Mouse (Mus musculus) erythroblast, embryonic 14.5 days (primary cell): ENCODE measurements around the gene Mettl3. TPM values are rescaled to one million over a fixed set of nuclear protein-coding genes. Genes with fewer than 3 reads are reported as not detected.
"Not testable (repeated sequence)": the region's sequence is repeated elsewhere in the genome, so short reads cannot be mapped to it uniquely, and the experiment has no call there.

Experiments used
- H3K27me3 ChIP-seq: 2 replicates; pipeline ENCODE4 v1.6.1; 2012; ENCODE audit warnings: inconsistent platforms; ENCODE audit not compliant: control insufficient read depth
- H3K36me3 ChIP-seq: 2 replicates; pipeline ENCODE4 v1.6.1; 2012; ENCODE audit warnings: mild to moderate bottlenecking, inconsistent platforms; ENCODE audit not compliant: control insufficient read depth
- H3K4me1 ChIP-seq: 2 replicates; pipeline ENCODE4 v1.6.1; 2012; ENCODE audit warnings: inconsistent platforms; ENCODE audit not compliant: control insufficient read depth
- H3K4me3 ChIP-seq: replicated peaks from 2 replicates; pipeline ENCODE3; 2012; ENCODE audit warnings: moderate library complexity, mild to moderate bottlenecking, inconsistent platforms
- H3K9me3 ChIP-seq: 2 replicates; pipeline ENCODE4 v1.6.1; 2012; ENCODE audit warnings: low read length, inconsistent platforms, mixed read lengths; ENCODE audit not compliant: control insufficient read depth
- GATA1 ChIP-seq: IDR thresholded peaks from 2 replicates; pipeline ENCODE4 v1.6.1; 2012; ENCODE audit warnings: low read length, inconsistent platforms, mixed read lengths
- TAL1 ChIP-seq: IDR thresholded peaks from 3 replicates; pipeline ENCODE4 v1.6.1; 2012; ENCODE audit warnings: low read length, inconsistent platforms, mixed read lengths
- polyA plus RNA-seq: library from polyadenylated mRNA; stranded (reverse); fragments of >175 nt; gene quantifications from 2 replicates; pipeline ENCODE4 v1.2.3, GENCODE M21; 2012

The Mettl3 gene
- polyA plus RNA-seq, 1 experiment, result 1.2 TPM

DNA sequence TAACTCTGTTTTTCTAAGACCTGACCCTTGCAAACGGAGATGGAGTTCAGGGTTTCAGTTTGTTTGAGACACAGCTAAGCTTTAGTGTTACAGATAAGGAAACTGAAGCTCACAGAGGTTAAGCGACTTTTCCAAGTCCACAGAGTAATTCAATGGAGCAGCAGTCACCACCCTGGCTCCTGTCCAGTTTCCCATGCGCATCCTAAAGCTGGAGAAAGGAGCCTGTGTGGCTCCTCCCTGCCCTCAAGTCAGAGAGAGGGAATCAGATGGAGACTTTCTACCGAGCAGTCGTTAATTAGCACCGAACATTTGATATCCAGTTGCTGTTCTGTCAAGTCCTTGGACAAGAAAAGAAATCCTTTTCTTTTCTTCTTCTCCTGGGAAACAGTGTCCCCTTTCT is 14.4 kb upstream of the Mettl3 start:
- TF ChIP-seq TAL1 (no peak), GATA1 (no peak)
- Histone ChIP-seq H3K36me3 (no peaks in the 10 kb centered on the region), H3K27me3 (peaks cover 61% of the 10 kb centered on the region), H3K4me3 (no peak overlapping the region), H3K9me3 (no peaks in the 10 kb centered on the region), H3K4me1 (peaks cover 11% of the 10 kb centered on the region)

DNA sequence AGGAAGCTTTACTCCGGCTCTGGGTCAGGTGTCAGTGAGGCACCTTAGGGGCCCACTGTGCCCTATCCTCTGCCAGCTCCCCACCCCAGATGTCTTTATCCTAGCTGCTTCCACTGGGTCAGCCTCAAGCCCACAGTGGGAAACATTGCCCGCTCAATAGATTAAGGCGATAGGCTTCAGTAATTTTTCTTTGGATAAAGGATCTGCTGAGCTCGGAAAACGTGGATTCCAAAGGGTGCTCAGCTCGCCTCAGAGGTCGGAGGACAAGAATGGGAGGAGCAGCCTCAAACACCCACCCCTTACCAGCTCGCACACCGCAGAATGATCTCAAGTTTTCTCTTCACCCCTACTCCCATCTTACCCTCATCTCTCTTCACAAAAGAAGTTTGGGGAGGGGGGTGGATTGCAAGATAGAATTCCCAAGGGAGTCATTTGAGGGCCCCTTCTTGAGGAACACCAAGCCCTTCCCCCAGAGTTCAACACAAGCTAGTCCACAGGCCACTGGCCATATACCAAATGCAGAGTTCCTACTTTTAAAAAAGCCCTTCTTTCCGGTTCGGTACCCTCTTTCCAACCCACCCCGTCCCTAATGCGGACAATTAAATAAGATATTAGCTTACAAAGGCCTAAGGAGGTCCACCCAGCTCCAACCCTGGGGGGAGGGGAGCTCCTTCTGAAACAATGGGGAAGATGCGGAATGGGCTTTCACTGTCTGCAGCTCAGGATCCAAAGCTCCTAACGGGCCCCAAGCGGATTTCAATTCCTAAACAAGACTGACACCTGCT is 11.7 kb upstream of the Mettl3 start:
- Histone ChIP-seq H3K4me1 (peaks cover 11% of the 10 kb centered on the region), H3K4me3 (peak overlapping the region; percentile 29), H3K27me3 (peaks cover 67% of the 10 kb centered on the region), H3K36me3 (no peaks in the 10 kb centered on the region; the same call in 1 of the 2 replicates), H3K9me3 (no peaks in the 10 kb centered on the region)
- no peak for TF ChIP-seq GATA1
- TF ChIP-seq TAL1, result no peak

DNA sequence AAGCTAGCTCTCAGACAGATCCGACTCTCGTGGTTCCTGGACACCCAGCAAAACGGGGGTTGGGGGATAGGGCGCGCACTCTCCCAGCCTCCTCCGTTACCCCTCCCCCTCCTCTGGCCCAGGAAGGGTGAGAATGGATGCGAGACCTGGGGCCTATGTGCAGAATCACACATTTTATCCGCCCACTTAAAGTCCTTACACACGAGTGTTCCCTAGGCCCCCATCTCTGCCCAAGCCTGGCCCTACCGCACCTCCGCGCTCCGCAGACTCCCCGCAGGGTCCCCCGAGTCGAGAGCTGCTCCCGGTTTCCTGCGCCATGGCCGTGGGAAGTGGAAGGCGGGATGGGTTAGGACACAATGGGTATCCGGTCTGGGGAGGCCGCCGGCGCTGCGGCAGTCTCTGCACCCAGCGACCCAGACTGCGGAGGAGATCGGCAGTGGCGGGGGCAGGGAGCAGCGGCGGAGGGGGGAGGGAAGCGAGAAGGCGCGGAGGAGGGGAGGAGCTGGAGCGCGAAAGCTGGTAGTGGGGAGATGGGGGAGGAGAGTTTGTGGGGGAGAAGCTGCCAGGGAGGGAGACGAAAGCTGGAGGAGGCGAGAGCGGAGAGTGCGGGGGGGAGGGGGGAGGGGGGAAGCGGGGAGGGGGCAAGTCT is 11.0 kb upstream of the Mettl3 start:
- TF ChIP-seq TAL1, result no peak
- TF ChIP-seq GATA1, result no peak
- H3K36me3 ChIP-seq, result no peaks in the 10 kb centered on the region; the same call in 1 of the 2 replicates
- H3K4me3 ChIP-seq, result peak overlapping the region; percentile 62
- H3K27me3 ChIP-seq, result peaks cover 67% of the 10 kb centered on the region
- H3K9me3 ChIP-seq, result no peaks in the 10 kb centered on the region
- H3K4me1 ChIP-seq, result peaks cover 11% of the 10 kb centered on the region

DNA sequence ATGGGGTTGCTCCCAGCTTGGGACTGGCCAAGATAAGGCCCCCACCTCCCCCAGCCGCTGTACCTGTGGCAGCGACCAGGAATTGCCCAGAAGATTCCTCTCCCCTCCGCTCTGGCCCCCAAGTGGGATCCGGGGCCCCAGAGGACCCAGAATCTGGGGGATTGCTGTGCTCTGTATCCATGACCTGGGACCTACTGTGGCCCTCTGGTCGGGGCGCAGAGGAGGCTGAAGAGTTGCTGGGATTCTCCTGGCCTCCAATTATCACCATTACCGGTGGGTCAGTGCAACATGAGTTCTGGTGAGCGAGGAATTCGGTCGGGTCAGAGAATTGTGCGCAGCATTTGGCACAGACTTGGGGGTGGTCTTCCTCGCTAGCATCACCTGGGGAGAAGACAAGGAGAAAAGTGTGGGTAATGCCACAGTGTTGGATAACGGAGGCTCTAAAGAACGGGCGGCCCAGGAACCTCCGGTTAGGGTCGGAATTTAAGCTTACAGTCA is 10.4 kb upstream of the Mettl3 start:
- Histone ChIP-seq H3K9me3 (no peaks in the 10 kb centered on the region), H3K27me3 (peaks cover 67% of the 10 kb centered on the region), H3K36me3 (no peaks in the 10 kb centered on the region; the same call in 1 of the 2 replicates), H3K4me3 (peak overlapping the region; percentile 62), H3K4me1 (peaks cover 11% of the 10 kb centered on the region)
- TF ChIP-seq TAL1, result no peak
- TF ChIP-seq GATA1, result no peak

DNA sequence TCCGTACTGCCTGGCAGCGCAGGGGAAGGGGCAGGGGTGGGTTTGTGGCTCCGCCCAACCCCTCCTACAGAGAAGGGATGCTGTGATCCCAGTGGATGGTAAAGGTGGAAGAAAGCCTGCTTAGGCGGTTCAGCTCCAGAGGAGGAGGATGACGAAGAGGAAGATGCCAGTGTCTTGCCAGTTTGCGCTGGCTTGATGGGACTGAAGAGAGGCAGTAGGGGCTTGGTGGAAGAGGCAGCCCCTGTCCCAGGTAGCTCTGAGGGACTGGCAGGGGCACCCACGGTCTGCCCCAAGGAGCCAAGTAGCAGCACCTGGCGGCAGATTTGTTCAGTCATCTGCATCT is 9.9 kb upstream of the Mettl3 start:
- no peak for TF ChIP-seq TAL1
- TF ChIP-seq GATA1, result no peak
- H3K4me1 ChIP-seq, result peaks cover 11% of the 10 kb centered on the region
- no peak overlapping the region for H3K4me3 ChIP-seq
- H3K9me3 ChIP-seq, result no peaks in the 10 kb centered on the region
- peaks cover 67% of the 10 kb centered on the region for H3K27me3 ChIP-seq
- no peaks in the 10 kb centered on the region; the same call in 1 of the 2 replicates for H3K36me3 ChIP-seq

DNA sequence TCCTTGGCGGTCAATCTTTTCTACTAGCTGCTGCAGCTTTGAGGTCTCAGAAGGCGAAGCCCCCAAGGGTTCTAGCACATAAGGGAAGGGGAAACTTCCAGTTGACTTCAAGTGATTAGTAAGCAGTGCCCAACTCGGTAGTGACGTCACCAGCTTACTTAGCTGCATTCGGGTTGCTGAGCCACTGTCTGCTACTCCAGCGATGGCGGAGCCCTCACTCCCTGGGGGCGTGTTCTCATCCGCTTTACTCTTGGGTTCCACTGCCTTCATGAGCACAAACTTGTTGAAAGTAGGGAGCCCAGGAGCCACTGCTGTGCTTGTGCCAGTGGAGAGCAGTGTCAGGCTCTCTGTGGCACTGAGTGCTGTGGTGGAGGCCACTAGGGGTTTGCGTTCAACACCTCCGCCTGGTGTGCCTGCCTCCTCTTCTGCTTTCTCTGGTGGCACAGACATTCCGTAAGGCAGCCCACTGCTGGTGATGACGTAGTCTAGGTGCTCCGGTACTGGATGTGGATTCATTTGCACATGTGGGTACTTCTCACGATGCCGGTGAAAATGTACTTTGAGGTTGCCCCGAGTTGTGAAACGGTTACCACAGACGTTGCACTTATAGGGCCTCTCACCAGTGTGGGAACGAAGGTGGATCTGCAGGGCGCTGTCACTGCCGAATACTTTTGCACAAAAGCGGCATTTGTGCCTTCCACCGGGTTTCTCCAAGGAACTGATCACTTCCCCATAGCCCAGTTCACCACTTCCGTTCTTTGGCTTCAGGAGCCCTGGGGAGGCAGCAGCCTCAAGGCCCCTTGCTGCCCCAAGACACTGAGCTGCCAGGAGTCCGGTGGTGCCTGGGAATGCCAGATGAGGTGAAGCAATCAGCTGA is 9.2 kb upstream of the Mettl3 start:
- no peak for TF ChIP-seq GATA1
- TF ChIP-seq TAL1, result no peak
- peaks cover 11% of the 10 kb centered on the region for H3K4me1 ChIP-seq
- H3K9me3 ChIP-seq, result no peaks in the 10 kb centered on the region
- H3K4me3 ChIP-seq, result no peak overlapping the region
- no peaks in the 10 kb centered on the region; the same call in 1 of the 2 replicates for H3K36me3 ChIP-seq
- H3K27me3 ChIP-seq, result peaks cover 63% of the 10 kb centered on the region

DNA sequence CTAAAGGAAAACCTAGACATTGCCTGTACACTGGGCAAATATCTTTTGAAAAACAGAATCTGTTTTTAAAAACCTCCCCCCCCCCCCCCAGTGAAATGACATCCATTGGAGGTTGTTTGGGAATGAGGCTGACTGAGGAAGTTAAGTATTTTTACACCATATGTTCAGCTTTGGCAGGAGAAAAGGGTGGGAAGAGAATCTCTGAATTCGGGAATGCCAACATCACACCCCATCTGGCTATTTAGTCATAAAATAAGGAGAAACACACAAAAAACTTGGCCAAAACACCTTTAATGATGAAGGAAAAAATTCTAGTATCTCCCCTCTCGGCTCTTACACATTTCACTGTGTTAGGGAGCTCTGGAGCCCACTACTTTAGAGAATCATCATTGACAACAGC is 6.0 kb upstream of the Mettl3 start:
- Histone ChIP-seq H3K27me3 (peaks cover 41% of the 10 kb centered on the region), H3K4me1 (peaks cover 19% of the 10 kb centered on the region), H3K36me3 (no peaks in the 10 kb centered on the region; the same call in 1 of the 2 replicates), H3K4me3 (no peak overlapping the region), H3K9me3 (no peaks in the 10 kb centered on the region)
- TF ChIP-seq TAL1 (no peak), GATA1 (no peak)

DNA sequence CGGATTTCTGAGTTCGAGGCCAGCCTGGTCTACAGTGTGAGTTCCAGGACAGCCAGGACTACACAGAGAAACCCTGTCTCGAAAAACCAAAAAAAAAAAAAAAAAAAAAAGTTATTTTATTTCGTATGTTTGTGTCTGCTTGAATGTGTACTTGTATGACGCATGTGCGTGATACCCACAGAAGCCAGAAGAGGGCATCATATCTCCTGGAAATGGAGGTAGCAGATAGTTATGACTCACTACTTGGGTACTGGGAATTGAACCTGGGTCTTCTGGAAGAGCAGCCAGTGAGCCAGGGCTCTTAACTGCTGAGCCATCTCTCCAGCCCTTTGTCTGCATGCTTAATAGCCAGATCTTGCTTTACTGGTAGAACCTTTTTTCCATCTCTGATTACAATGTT is 5.4 kb upstream of the Mettl3 start:
- H3K4me1 ChIP-seq, result peaks cover 19% of the 10 kb centered on the region
- peaks cover 35% of the 10 kb centered on the region for H3K27me3 ChIP-seq
- H3K9me3 ChIP-seq, H3K36me3 ChIP-seq, H3K4me3 ChIP-seq: not testable (repeated sequence)

DNA sequence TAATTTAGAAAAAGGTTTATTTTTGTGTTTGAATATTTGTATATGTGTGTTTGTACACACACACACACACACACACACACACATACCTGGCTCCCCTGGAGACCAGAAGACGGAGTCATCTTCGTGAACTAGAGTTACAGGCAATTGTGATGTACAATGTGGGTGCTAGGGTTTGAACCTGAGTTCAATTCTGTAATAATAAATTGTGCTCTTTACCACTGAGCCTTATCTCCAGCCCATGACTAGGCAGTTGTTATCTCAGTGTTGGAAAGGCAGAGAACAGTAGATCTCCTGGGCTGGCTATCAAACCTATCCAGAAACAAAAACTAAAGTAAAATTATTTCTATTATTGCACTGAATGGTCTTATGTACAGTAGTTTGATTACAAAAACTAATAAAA is 1.2 kb upstream of the Mettl3 start:
- peak; percentile 65 for TF ChIP-seq GATA1
- TF ChIP-seq TAL1, result no peak
- Histone ChIP-seq H3K27me3 (no peaks in the 10 kb centered on the region), H3K36me3 (no peaks in the 10 kb centered on the region; the same call in 1 of the 2 replicates), H3K4me1 (peaks cover 29% of the 10 kb centered on the region), H3K9me3 (no peaks in the 10 kb centered on the region), H3K4me3 (peak overlapping the region; percentile 34)

DNA sequence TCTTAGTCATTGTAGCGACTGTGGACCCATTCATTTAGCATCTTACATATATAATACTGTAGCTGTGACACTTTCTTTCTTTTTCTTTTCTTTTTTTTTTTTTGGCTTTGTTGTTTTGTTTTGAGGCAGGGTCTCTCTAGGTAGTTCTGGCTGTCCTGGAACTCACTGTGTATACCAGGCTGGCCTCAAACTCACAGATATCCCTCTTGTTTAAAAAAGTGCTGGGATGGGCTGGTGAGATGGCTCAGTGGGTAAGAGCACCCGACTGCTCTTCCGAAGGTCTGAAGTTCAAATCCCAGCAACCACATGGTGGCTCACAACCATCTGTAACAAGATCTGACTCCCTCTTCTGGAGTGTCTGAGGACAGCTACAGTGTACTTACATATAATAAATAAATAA is 1.4 kb downstream of the Mettl3 start:
- H3K9me3 ChIP-seq, H3K4me3 ChIP-seq, H3K27me3 ChIP-seq: not testable (repeated sequence)
- Histone ChIP-seq H3K4me1 (peaks cover 29% of the 10 kb centered on the region), H3K36me3 (peaks cover 20% of the 10 kb centered on the region)
